Mouse (Mus musculus) E14TG2a.4 (cell line): ENCODE results near the gene Rxrb.
"Not testable (repeated sequence)": the region's sequence is repeated elsewhere in the genome, so short reads cannot be mapped to it uniquely, and the experiment has no call there.

Experiments
- H3K27me3 ChIP-seq: 2 replicates; pipeline ENCODE4 v1.6.1; 2014; ENCODE audit warnings: low read length, control low read depth; ENCODE audit not compliant: insufficient read depth
- H3K36me3 ChIP-seq: 2 replicates; pipeline ENCODE4 v1.6.1; 2014; ENCODE audit warnings: low read length, control low read depth; ENCODE audit not compliant: insufficient read depth
- H3K4me1 ChIP-seq: replicated peaks from 2 replicates; pipeline ENCODE4 v1.6.1; 2014; ENCODE audit warnings: low read depth, low read length, control low read depth
- H3K4me3 ChIP-seq: replicated peaks from 2 replicates; pipeline ENCODE4 v1.5.1; 2014; ENCODE audit warnings: mild to moderate bottlenecking, low read length
- H3K9me3 ChIP-seq: 2 replicates; pipeline ENCODE4 v1.6.1; 2014; ENCODE audit warnings: low read length, control low read depth
- CTCF ChIP-seq: conservative IDR thresholded peaks from 2 replicates; pipeline ENCODE4 v1.5.1; 2014; ENCODE audit warnings: low read length
- NANOG ChIP-seq: IDR thresholded peaks from 2 replicates; pipeline ENCODE4 v1.6.1; 2014; ENCODE audit warnings: borderline replicate concordance, low read length, mixed read lengths
- POU5F1 ChIP-seq: IDR thresholded peaks from 2 replicates; pipeline ENCODE4 v1.6.1; 2014; ENCODE audit warnings: low read length, borderline replicate concordance

The Rxrb gene

DNA sequence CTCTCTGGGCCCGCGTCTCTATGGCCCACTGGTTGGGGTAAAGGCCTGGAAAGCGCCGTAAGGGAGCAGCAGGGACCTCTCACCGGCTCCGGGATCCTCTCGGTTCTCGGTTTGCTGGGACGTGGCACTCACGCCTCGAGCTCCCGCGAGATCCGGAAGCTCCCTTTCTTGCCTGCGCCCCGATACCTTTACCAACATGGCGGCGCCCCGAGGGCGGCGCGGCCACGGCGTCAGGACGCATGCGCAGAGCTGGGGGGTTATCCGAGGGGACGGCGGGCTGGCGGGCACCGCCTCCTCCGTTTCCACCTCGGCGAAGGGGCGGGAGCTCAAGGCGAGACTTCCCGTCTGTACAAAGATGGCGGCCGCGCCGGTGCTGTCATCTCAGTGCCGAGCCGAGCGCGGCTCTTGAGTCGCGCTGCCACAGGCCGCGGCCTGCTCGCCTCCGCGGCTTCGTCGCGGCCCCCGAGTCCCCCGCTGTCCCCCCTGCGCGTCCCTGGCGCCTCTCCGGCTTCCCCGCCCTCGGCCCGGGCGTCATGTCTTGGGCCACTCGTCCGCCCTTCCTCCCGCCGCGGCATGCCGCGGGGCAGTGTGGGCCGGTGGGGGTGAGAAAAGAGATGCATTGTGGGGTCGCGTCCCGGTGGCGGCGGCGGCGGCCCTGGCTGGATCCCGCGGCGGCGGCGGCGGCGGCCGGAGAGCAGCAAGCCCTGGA lies at the start of gene Rxrb, which contains the start of gene Slc39a7:
Gene Rxrb, plus strand, starts transcription at position 348 of the 709 bp plus-strand sequence.
Gene Slc39a7, minus strand, starts transcription at position 218 of the 709 bp plus-strand sequence.
- peaks cover 66% of the 10 kb centered on the region for H3K36me3 ChIP-seq
- peaks cover 72% of the 10 kb centered on the region for H3K4me1 ChIP-seq
- H3K9me3 ChIP-seq = no peaks in the 10 kb centered on the region
- TF ChIP-seq CTCF (no peak), NANOG (no peak), POU5F1 (no peak)
- H3K27me3 ChIP-seq = peaks cover 3% of the 10 kb centered on the region; the same call in 1 of the 2 replicates
- H3K4me3 ChIP-seq = peak within 1 kb of the TSS; percentile 99

DNA sequence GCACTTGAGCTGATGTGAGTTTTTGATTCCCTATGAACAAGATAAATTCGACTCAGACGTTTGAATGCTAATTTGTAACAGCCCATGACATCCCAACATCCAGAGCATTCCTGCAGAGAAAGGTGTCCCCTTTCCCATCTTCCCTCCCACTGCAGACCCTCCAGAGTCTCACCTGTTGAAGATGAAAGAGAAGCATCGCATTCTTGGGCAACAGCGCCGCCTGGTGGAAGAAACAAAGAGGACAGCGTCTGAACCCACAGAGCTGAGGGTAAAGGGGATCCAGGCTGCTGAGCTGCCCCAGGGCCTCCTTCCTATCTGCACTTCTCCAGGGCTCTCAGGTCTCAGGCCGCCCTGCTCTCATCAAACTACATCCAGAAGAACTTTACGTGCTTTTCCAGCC lies 49.5 kb upstream of the Rxrb start:
- H3K27me3 ChIP-seq = peaks cover 22% of the 10 kb centered on the region
- not testable (repeated sequence) for H3K36me3 ChIP-seq, H3K9me3 ChIP-seq
- peak; percentile 92 for TF ChIP-seq CTCF
- peaks cover 51% of the 10 kb centered on the region for H3K4me1 ChIP-seq
- peak overlapping the region; percentile 85; the same call in 1 of the 2 replicates for H3K4me3 ChIP-seq

DNA sequence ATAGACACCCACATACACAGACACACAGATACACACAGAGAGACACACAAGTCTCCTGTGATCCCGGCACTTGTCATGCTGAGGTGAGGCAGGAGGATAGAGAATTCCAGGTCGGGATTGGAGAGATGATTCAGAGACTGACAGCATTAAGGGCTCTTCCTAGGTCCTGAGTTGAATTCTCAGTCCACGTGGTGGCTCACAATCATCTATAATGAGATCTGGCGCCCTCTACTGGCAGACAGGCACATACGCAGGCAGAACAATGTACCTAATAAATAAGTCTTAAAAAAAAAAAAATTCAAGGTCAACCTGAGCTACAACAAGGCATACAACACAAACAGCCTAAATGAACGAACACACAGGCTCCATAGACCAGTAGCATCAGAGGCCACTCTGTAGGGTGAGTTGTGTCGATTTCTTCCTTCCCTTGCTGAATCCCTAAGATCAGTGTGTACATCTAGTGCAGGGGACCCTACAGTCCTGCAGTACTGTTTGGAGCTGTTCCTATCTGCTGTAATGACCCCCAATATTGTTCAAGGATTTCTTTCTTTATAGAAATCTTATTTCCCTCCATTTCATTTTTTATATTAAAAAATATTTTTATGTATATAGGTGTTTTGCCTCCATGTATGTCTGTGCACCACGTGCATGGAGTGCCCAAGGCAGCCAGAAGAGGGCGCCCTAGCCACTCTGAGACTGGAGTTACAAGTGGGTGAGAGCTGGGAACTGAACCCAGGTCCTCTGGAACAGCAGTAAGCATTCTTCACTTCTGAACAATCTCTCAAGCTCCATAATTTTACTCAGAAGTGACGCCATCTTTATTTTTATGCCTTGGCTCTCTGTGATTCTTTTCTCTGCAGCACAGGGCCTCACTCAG lies 39.6 kb upstream of the Rxrb start:
- Histone ChIP-seq H3K36me3 (no peaks in the 10 kb centered on the region), H3K4me1 (no peaks in the 10 kb centered on the region)
- TF ChIP-seq NANOG (no peak), POU5F1 (no peak), CTCF (peak; percentile 94)

DNA sequence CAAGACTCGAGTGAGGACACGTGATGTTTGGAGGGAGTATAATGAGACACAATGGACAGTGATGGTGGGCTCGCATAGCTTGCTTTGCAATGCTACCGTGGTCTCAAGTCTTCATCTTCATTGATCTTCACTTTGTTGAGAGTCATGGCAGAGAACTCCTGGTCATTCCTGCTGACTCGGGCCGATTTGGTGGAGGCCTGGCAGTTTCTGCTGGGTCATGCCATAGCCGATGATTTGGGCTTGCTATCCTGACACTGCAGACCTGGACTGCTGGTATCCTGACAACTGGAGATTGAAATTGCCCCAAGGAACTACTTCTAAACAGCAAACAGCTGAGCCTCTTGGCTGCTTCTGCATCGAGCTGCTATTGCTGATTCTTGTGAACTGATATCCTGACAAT lies 36.7 kb upstream of the Rxrb start:
- Histone ChIP-seq H3K9me3 (no peaks in the 10 kb centered on the region), H3K4me3 (no peak overlapping the region), H3K27me3 (peaks cover 48% of the 10 kb centered on the region), H3K36me3 (no peaks in the 10 kb centered on the region), H3K4me1 (peaks cover 3% of the 10 kb centered on the region)
- TF ChIP-seq NANOG (no peak), CTCF (no peak)

More for the DNA sequence above, 39.6 kb upstream of the Rxrb start:
- Histone ChIP-seq H3K9me3 (no peaks in the 10 kb centered on the region), H3K27me3 (peaks cover 34% of the 10 kb centered on the region), H3K4me3 (no peak overlapping the region)

DNA sequence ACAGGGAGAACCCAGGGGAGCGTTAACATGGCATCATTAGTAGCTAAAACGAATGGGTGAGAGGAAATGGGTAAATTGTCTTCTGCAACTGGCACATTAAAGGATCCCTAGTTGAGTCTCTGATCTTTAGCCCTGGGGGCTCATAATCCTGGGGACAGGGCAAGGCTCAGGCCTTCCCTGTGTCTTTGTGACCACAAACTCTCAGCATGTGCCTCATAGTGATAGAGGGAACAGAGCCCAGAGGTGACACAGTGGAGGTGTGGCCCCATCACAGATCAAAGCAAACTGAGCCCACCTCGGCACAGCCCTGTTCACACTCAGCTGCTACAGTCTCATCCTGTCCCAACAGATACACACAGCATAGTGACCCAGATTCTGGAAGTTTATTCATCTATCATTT lies 36.0 kb upstream of the Rxrb start:
- Histone ChIP-seq H3K4me3 (no peak overlapping the region), H3K27me3 (peaks cover 52% of the 10 kb centered on the region), H3K36me3 (no peaks in the 10 kb centered on the region), H3K4me1 (peaks cover 8% of the 10 kb centered on the region), H3K9me3 (no peaks in the 10 kb centered on the region)
- TF ChIP-seq CTCF (no peak), POU5F1 (no peak), NANOG (no peak)

DNA sequence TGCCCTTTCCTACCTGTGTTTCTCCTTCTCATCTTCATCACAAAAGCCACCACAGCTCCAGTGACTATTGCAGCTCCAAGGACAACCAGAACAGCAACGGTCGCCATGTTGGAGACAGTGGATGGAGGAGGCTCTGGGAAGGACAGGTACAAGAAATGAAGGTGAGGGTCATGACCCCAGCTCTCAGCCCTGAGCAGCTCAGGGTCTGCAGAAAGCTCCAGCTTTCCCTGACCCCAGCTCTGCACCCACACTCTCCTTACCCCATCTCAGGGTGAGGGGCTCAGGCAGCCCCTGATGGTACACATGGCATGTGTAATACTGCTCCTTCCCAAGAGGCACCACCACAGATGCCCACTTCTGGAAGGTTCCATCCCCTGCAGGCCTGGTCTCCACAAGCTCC lies 34.6 kb upstream of the Rxrb start:
- H3K27me3 ChIP-seq = peaks cover 64% of the 10 kb centered on the region
- not testable (repeated sequence) for H3K36me3 ChIP-seq, H3K9me3 ChIP-seq, H3K4me1 ChIP-seq, H3K4me3 ChIP-seq

DNA sequence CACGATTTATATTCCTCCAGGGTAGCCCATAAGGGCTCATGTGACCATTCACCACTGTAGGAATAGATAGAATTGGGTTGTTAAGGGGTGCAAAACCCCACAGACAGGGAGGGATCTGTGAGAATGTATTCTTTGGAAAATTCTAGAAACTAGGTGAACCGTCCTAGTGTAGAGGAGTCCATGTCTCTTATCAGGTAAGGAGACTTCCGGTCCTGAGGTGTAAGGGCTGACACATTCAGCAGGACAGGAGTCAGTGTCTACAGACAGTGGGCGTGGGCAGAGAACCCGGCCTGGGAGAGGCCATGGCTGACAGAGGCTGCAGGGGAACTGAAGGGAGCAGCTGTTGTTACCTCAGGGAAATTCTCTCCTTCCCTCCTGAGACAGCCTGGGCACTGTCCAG lies 32.9 kb upstream of the Rxrb start:
- H3K4me3 ChIP-seq, H3K9me3 ChIP-seq, H3K36me3 ChIP-seq: not testable (repeated sequence)
- peaks cover 10% of the 10 kb centered on the region for H3K4me1 ChIP-seq
- peaks cover 69% of the 10 kb centered on the region for H3K27me3 ChIP-seq

DNA sequence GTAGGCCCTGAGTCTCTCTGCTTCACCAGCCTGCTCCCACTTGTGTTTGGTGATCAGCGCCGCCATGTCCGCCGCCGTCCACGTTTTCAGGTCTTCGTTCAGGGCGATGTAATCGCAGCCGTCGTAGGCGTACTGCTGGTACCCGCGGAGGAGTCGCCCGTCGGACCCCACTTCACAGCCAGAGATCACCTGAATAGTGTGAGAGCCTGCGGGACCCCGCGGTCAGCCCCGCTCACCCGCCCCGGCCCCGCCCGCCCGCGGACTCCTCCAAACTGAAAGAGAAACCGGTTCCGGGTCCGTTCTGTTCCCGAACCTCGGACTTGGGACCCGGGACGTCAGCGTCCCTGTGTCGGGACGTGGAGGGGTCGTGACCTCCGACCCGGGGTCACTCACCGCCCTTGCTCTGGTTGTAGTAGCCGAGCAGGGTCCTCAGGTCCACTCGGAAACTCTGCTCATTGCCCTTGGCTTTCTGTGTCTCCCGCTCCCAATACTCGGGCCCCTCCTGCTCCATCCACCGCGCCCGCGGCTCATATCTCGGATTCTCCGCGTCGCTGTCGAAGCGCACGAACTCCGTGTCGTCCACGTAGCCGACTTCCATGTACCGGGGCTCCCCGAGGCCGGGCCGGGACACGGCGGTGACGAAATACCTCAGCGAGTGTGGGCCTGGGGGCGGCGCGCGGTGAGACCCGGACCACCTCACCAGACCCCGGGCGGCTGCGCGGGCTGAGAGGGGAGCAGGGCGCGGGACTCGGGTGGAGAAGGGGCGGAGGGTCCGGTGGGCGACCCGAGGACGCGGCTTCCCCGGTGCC lies 32.1 kb upstream of the Rxrb start:
- TF ChIP-seq NANOG = no peak
- no peak for TF ChIP-seq CTCF
- TF ChIP-seq POU5F1 = no peak
- Histone ChIP-seq H3K9me3 (0 out of 2 replicates have a peak, but pooled peaks cover 4% of the 10 kb centered on the region), H3K27me3 (peaks cover 69% of the 10 kb centered on the region)

More for the DNA sequence above, 32.1 kb upstream of the Rxrb start:
- peaks cover 18% of the 10 kb centered on the region for H3K4me1 ChIP-seq
- H3K36me3 ChIP-seq = no peaks in the 10 kb centered on the region
- peak overlapping the region; percentile 80 for H3K4me3 ChIP-seq
